Mouse (Mus musculus) cerebellum, postnatal 14 days (tissue): ENCODE measurements around the gene Fignl1.

ENCODE experiments used
- DNase-seq, 2 experiments: peaks; one replicate each; pipeline ENCODE4 v3.0.0; 2021; ENCODE audit warnings: mixed read lengths in 2 of 2

Fignl1 gene

GRCm38 (mm10) chr11:11758883-11759282 is 49.9 kb downstream of the Fignl1 start:
- DNase-seq, result no peak

- peak in 1 of 2 experiments; percentile 6 for DNase-seq
These were observed 50.6 kb downstream of the Fignl1 start for GRCm38 (mm10) chr11:11758121-11758520.

- no peak for DNase-seq
These were observed 55.9 kb downstream of the Fignl1 start for GRCm38 (mm10) chr11:11752859-11753258.

- DNase-seq, result no peak
These were observed 57.7 kb downstream of the Fignl1 start for GRCm38 (mm10) chr11:11751091-11751490.

GRCm38 (mm10) chr11:11744222-11744621 is 64.5 kb downstream of the Fignl1 start:
- DNase-seq, result no peak

DNA sequence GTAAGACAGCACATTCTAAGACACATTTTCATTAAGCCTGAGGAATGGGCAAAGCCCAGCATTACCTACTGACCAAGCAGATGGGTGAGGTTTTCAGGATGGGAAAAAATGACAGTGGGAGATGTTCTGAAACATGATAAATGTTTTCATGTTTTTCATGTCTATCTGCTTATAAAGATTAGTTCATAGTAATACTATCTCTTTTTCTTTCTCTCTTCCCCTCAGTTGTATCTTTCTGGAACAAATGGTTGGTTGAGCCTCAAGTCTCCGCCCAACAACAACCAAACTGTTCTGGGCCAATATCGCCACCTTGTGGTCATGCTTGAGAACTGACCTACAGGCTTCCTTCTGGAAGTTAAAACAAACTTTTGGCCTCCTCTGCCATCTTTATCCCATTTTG is 66.1 kb downstream of the Fignl1 start:
- DNase-seq, result peak in 1 of 2 experiments; percentile 29

DNA sequence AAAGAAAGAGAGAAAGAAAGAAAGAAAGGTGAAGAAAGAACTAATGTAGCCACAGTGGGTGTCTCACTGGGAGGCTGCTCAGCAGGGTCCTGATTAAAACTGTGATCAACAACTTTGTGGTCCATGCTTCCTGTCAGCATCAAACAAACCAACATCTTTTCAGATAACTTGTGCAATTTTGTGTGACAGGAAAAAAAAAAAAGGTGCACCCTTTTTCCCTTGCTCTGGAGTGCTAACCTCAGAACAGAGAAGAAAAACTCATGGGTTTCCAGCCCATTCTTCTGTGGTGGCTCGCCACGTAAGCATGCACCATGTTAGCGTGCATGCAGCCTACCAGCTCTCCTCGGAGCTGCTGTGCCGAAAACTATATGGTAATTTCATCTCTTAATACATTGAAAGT is 67.2 kb downstream of the Fignl1 start:
- no peak for DNase-seq

DNA sequence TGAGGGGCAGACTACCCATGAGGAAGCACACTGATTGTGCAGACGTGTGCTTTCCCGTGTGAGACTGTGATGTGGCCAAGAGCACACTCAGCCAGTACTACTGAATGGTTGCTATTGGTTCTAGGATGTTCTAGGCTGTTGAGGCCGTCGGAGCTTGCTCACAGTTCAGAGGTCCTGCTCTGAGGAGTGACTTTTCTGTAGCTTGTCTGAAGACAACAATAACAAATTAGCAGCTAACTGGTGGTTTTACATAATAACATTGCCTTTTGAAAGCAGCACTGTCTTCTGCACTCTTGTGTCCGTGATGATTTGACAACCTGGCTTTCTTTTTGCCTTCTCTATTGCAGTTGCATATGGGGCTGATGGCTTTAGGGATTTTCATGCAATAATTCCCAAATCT is 68.2 kb downstream of the Fignl1 start:
- no peak for DNase-seq

DNA sequence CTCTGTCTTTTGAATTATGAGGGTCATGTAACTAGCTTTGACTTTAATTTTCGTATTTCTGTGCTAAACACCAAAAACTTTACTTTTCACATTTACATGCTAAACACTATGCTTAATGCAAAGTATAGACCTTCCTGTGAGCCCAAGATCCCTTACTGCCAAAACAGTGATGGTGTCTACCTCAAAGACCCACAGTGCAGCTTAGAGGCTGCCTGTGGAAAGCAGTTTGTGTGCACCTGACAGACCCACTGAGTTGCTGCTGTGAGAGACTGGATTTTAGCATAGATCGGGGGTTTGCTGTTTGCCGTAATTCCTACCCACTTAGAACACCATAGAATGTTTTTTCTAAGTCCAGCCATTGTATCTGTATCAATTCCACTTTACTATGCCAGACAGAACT is 69.7 kb downstream of the Fignl1 start:
- no peak for DNase-seq

DNA sequence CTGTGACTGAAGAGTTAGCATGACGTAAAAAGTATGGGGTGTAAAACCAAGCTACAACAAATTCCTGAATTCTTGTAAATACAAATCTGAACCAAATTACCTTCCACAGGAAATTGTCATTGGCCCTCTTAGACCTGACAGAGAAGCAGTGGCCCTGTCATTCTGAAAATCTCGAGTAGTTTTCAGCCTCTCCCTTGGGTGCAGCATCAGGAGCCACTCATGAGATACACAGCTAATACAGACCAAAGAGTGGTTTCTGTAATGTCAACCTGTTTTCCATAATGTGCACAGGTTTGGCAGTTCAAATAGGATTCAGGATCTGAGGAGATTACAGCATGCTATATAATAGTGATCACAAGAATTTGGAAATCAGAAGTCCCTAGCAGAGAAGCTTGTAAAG is 71.2 kb downstream of the Fignl1 start:
- DNase-seq, result no peak
